Mouse (Mus musculus) skeletal muscle tissue, postnatal 0 days (tissue): Measurements from ENCODE around the gene Opn4. TPM values are rescaled to one million over a fixed set of nuclear protein-coding genes. Genes with fewer than 3 reads are reported as not detected.

Experiments used
- polyA plus RNA-seq: library from polyadenylated mRNA; unstranded; fragments of >200 nt; fragmentation: Nextera tagmentation; extraction: Ambion mirVana; gene quantifications from 2 replicates; pipeline ENCODE4 v1.2.1, GENCODE M21; 2015

Opn4 gene
- 3.6 and 3.9 TPM in 2 replicates for polyA plus RNA-seq

DNA sequence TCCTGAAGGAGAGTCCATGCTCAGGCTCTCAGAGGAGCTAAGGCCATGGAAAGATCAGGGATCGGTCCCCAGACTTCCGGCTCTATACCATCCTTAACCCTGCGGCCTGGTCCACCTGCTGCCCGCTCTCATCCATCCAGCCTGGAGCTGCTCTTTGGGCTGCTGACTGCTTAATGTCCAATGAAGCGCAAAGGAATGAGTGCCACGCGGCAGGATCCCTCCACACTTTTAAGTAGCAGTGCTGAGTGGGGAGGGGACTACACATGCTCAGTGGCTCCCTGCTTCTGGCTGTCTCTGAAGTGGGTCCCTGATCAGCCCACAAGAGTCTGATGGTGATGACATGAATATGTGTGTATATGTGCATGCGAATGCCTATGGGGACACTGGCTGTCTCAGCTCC lies at the start of gene Opn4:
TSS of gene Opn4 (minus strand) at position 202 of the 400 bp plus-strand sequence.

GRCm38 (mm10) chr14:34588498-34588897 lies 11.4 kb downstream of the Opn4 start, which contains the start of gene Ldb3:
TSS of gene Ldb3 (minus strand) at chr14:34588682.

Other genes starting within 250 kb of the Opn4 start
- gene Fam25c, start 244.7 kb downstream of the Opn4 start, polyA plus RNA-seq, result 36.1 TPM in 1 of 2 replicates, not detected in the other
- 5.3 TPM in 2 replicates for gene Sncg, start 225.4 kb downstream of the Opn4 start, polyA plus RNA-seq
- gene Mmrn2, start 224.7 kb downstream of the Opn4 start, polyA plus RNA-seq, result 7.2 and 8.5 TPM in 2 replicates
- 37.2 and 46.2 TPM in 2 replicates for gene Bmpr1a, start 96.8 kb downstream of the Opn4 start, polyA plus RNA-seq
- gene 9230112D13Rik, start 77.3 kb downstream of the Opn4 start, polyA plus RNA-seq, result not detected in 2 replicates
- gene Ldb3, start 11.5 kb downstream of the Opn4 start, polyA plus RNA-seq, result 933 and 1,078 TPM in 2 replicates
- gene Wapl, start 73.8 kb upstream of the Opn4 start, polyA plus RNA-seq, result 12.0 and 13.2 TPM in 2 replicates
- 0.26 and 0.31 TPM in 2 replicates for gene Grid1, start 220.0 kb upstream of the Opn4 start, polyA plus RNA-seq